Mouse (Mus musculus) testis, adult 2 months (tissue): ENCODE measurements around the gene Gfpt1. TPM values are rescaled to one million over a fixed set of nuclear protein-coding genes. Genes with fewer than 3 reads are reported as not detected.
"Not testable (repeated sequence)": the region's sequence is repeated elsewhere in the genome, so short reads cannot be mapped to it uniquely, and the experiment has no call there.

ENCODE experiments used
- H3K27ac ChIP-seq: fragments of 200-500 bp; 2 replicates; pipeline ENCODE4 v1.5.1; 2012; ENCODE audit warnings: low read depth, low read length; ENCODE audit not compliant: control insufficient read depth, insufficient read depth
- H3K27me3 ChIP-seq: fragments of 200-500 bp; 2 replicates; pipeline ENCODE4 v1.6.1; 2012; ENCODE audit warnings: mild to moderate bottlenecking, low read length, moderate library complexity; ENCODE audit not compliant: control insufficient read depth, insufficient read depth
- H3K36me3 ChIP-seq: fragments of 200-500 bp; 2 replicates; pipeline ENCODE4 v1.6.1; 2012; ENCODE audit warnings: mild to moderate bottlenecking, low read length; ENCODE audit not compliant: control insufficient read depth, insufficient read depth
- H3K4me1 ChIP-seq: fragments of 200-500 bp; 2 replicates; pipeline ENCODE4 v1.6.1; 2012; ENCODE audit warnings: low read length; ENCODE audit not compliant: control insufficient read depth, insufficient read depth
- H3K4me3 ChIP-seq: fragments of 200-500 bp; 2 replicates; pipeline ENCODE4 v1.5.1; 2012; ENCODE audit warnings: low read depth, mild to moderate bottlenecking, low read length, moderate library complexity, mixed read lengths; ENCODE audit not compliant: control insufficient read depth
- CTCF ChIP-seq: fragments of 200-500 bp; IDR thresholded peaks from 2 replicates; pipeline ENCODE4 v1.5.1; 2012; ENCODE audit warnings: low read depth, mild to moderate bottlenecking, inconsistent platforms, low read length, moderate library complexity; ENCODE audit not compliant: control insufficient read depth, insufficient read depth, insufficient replicate concordance
- POLR2A ChIP-seq: fragments of 200-500 bp; IDR thresholded peaks from 2 replicates; pipeline ENCODE4 v1.6.1; 2012; ENCODE audit warnings: low read depth, mild to moderate bottlenecking, inconsistent platforms, low read length, moderate library complexity; ENCODE audit not compliant: control insufficient read depth
- polyA plus RNA-seq: library from polyadenylated mRNA; depleted of rRNA; stranded (reverse); fragments of >200 nt; gene quantifications from 2 replicates; pipeline ENCODE4 v1.2.3, GENCODE M21; 2012

Gene Gfpt1
- polyA plus RNA-seq, 1 experiment = 37.7 TPM

DNA sequence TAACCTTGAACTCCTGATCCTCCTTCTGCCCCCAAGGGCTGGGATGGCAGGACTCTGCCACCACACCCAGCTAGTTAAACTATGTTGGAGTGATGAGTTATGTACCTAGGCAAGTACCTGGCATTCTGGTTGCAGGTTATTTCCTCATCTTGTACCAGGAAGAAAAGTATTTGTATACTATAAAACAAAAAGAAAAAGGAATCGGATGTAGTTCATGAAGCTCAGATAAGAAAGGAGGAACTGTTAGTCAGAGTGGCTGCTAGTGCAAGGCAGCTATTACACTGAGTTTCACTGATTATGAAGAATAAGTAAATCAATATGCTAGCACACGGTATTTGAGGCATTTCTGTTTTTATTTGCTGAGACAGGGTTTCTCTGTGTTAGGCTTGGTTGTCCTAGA, 2.2 kb downstream of the Gfpt1 start:
- Histone ChIP-seq H3K36me3 (peaks cover 2% of the 10 kb centered on the region), H3K27me3 (no peaks in the 10 kb centered on the region), H3K27ac (no peak overlapping the region), H3K4me1 (peaks cover 6% of the 10 kb centered on the region; the same call in 1 of the 2 replicates), H3K4me3 (peak overlapping the region; percentile 63; the same call in 1 of the 2 replicates)
- TF ChIP-seq POLR2A (no peak), CTCF (no peak)

DNA sequence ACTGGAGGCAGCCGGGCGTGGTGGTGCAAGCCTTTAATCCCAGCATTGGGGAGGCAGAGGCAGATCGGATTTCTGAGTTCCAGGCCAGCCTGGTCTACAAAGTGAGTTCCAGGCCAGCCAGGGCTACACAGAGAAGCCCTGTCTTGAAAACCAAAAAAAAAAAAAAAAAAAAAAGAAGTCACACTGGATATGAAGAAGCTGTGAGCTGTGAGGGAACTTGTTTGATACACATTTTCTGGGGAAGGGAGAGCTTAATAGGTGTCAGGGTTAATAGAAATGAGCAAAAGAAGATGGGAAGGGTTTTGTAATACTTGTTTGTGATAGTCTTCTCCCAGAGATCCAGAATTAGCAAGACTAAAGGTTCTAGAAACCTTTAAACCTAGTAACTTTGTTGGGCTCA, 2.9 kb downstream of the Gfpt1 start:
- TF ChIP-seq CTCF (no peak), POLR2A (no peak)
- Histone ChIP-seq H3K4me3 (no peak overlapping the region), H3K27ac (no peak overlapping the region), H3K4me1 (peaks cover 3% of the 10 kb centered on the region; the same call in 1 of the 2 replicates), H3K36me3 (peaks cover 2% of the 10 kb centered on the region), H3K27me3 (no peaks in the 10 kb centered on the region)

DNA sequence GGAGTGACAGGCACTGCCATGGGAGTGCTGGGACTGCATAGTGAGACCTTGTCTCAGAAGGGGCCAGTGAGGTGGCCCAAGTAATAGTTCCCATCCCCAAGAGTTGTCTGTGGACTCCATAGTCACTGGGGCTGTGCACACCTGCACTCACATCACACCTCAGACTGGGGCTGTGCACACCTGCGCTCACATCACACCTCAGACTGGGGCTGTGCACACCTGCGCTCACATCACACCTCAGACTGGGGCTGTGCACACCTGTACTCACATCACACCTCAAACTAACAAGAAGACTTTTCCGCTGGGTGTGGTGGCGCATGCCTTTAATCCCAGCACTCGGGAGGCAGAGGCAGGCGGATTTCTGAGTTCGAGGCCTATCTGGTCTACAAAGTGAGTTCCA, 6.1 kb downstream of the Gfpt1 start:
- not testable (repeated sequence) for H3K4me3 ChIP-seq, H3K27ac ChIP-seq, H3K36me3 ChIP-seq, H3K27me3 ChIP-seq, H3K4me1 ChIP-seq

DNA sequence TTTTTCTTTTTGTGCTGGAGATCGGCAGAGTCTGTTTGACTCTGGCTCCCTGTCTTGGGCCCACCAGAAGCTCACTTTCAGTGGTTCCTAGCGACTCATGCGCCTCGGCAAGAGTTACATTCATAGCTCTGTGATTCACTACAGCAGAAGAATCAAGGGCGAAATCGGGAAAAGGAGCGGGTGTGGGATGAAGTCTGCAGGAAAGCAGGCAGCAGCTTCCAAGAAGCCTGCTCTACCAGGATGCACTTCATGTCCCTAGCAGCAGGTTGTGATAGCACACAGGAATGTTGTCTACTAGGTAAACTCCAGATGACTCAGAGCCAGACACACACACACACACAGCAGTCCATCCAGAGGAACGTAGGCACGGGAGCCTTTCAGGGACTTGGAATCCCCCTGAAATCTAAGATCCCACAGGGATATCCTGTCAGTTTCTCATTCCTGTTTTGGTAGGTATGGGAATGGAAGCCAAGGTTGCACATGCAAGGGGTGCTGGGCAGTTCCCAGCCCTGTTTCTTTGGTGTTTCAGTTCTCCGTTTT, 9.3 kb downstream of the Gfpt1 start:
- Histone ChIP-seq H3K4me1 (no peaks in the 10 kb centered on the region), H3K36me3 (peaks cover 6% of the 10 kb centered on the region)
- TF ChIP-seq POLR2A = no peak
- TF ChIP-seq CTCF = no peak

DNA sequence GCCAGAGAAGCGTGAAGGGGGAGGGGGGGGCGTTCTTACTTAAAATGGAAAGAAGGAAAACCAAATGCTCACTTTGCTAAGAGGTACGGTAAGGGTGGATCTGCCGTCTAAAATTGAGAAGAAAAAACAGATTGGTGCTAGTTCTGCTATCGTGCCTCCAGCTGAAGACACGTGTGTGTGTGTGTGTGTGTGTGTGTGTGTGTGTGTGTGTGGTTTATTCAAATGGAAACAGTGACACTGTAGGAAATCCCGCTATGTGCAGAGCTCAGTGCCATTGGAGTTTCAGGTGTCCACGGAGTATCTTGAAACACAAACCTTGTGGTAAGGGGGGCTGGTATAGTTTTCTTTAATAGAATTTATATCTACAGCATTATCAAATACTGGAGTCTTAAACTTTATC, 11.5 kb downstream of the Gfpt1 start:
- no peak overlapping the region for H3K4me3 ChIP-seq
- H3K27me3 ChIP-seq = no peaks in the 10 kb centered on the region
- H3K27ac ChIP-seq = no peak overlapping the region
- H3K36me3 ChIP-seq = peaks cover 7% of the 10 kb centered on the region
- no peak for TF ChIP-seq CTCF
- TF ChIP-seq POLR2A = no peak
- H3K4me1 ChIP-seq = no peaks in the 10 kb centered on the region

More for the DNA sequence above, 9.3 kb downstream of the Gfpt1 start:
- no peaks in the 10 kb centered on the region for H3K27me3 ChIP-seq
- no peak overlapping the region for H3K27ac ChIP-seq
- H3K4me3 ChIP-seq = no peak overlapping the region

DNA sequence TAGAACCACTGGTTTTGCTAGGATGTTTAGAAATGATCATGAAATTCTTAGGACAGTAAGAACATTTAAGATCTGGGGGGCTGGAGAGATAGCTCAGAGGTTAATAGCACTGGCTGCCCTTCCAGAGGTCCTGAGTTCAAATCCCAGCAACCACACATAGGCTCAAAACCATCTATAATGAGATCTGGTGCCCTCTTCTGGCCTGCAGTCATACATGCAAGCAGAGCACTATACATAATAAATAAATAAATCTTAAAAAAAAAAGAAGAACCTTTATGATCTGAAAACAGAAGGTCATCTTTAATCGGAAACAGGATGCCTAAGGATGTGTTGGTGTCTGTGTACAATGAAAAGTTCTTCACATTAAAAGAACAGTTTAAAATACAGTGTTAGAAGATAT, 17.1 kb downstream of the Gfpt1 start:
- H3K27me3 ChIP-seq = no peaks in the 10 kb centered on the region
- no peaks in the 10 kb centered on the region for H3K4me1 ChIP-seq
- no peak for TF ChIP-seq POLR2A
- no peak for TF ChIP-seq CTCF
- H3K27ac ChIP-seq = no peak overlapping the region
- no peak overlapping the region for H3K4me3 ChIP-seq
- H3K36me3 ChIP-seq = peaks cover 6% of the 10 kb centered on the region

DNA sequence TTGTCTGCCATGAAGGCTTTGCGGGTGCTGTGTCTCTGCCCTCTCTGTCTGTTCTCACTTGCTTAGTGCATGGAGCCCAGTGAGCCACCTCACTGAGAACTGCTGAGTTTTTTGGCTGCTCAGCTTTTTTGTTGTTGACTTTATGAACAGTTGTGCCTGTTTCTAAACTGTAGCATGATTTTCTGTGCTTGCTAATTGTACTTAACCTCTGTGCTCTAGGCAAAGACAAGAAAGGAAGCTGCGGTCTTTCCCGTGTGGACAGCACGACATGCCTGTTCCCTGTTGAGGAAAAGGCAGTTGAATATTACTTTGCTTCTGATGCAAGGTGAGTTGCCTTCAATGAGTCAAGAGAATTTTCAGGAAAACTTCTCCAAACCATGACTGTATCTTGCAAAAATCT, 20.9 kb downstream of the Gfpt1 start:
- H3K4me3 ChIP-seq = no peak overlapping the region
- no peaks in the 10 kb centered on the region for H3K27me3 ChIP-seq
- H3K36me3 ChIP-seq = peaks cover 5% of the 10 kb centered on the region
- no peaks in the 10 kb centered on the region for H3K4me1 ChIP-seq
- no peak overlapping the region for H3K27ac ChIP-seq
- TF ChIP-seq POLR2A (no peak), CTCF (no peak)

DNA sequence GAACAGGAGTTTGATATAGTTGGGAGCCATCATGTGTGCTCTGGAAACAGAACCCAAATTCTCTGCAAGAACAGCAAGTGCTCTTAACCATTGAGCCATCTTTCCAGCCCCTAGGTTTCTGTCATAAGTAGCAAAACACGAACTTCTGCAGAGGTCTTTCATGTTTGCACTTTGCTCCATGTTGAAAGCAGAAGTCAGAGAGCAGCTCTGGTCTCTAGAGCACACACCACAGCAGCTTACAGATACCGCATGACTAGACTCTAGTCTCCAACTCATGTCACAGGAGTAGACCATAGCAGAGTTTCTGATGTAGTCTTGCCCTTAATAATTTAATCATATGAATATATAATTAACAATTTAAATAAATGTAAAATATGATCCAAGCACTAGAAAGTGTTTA, 25.6 kb downstream of the Gfpt1 start:
- H3K4me1 ChIP-seq = no peaks in the 10 kb centered on the region
- no peaks in the 10 kb centered on the region for H3K27me3 ChIP-seq
- H3K27ac ChIP-seq = no peak overlapping the region
- peaks cover 5% of the 10 kb centered on the region for H3K36me3 ChIP-seq
- H3K4me3 ChIP-seq = no peak overlapping the region
- no peak for TF ChIP-seq CTCF
- TF ChIP-seq POLR2A = no peak
